Mouse (Mus musculus) thymus, adult 2 months (tissue): ENCODE data around the gene Sugp2.

Experiments
- CTCF ChIP-seq: fragments of 200-500 bp; IDR thresholded peaks from 2 replicates; pipeline ENCODE4 v1.5.1; 2012; ENCODE audit warnings: mild to moderate bottlenecking, control low read depth, low read length, moderate library complexity, borderline replicate concordance; ENCODE audit not compliant: control insufficient read depth, poor library complexity, insufficient read depth; ENCODE audit errors: extremely low read depth
- POLR2A ChIP-seq: fragments of 200-500 bp; IDR thresholded peaks from 2 replicates; pipeline ENCODE4 v1.6.1; 2012; ENCODE audit warnings: mild to moderate bottlenecking, low read length, control low read depth, moderate library complexity; ENCODE audit not compliant: control insufficient read depth, poor library complexity, insufficient read depth; ENCODE audit errors: extremely low read depth

- TF ChIP-seq CTCF = no peak
- TF ChIP-seq POLR2A = no peak
Measured at GRCm38 (mm10) chr8:70285304-70285703, 51.3 kb downstream of the Sugp2 start.
